Mouse (Mus musculus) limb, embryonic 14.5 days (tissue): ENCODE results near the gene Kcnh1. TPM values are rescaled to one million over a fixed set of nuclear protein-coding genes. Genes with fewer than 3 reads are reported as not detected.

ENCODE experiments used
- ATAC-seq: fragments of 200-750 bp; cut with Nextera tagmentation; 2 replicates; pipeline ENCODE4 v1.8.0; 2017; ENCODE audit warnings: low read depth, moderate number of reproducible peaks, moderate TSS enrichment; ENCODE audit not compliant: low FRiP score
- DNase-seq: peaks from one replicate; pipeline ENCODE4 v3.0.0-alpha.2; 2015; ENCODE audit warnings: low spot score
- H3K27ac ChIP-seq: fragments of 300-500 bp; sonication (generic); replicated peaks from 2 replicates; pipeline ENCODE4 v1.5.1; 2014; ENCODE audit warnings: low read depth, mild to moderate bottlenecking, low read length, moderate library complexity, mixed read lengths
- H3K27me3 ChIP-seq: fragments of 300-500 bp; sonication (generic); 2 replicates; pipeline ENCODE4 v1.6.1; 2014; ENCODE audit warnings: low read length, mixed read lengths; ENCODE audit not compliant: control insufficient read depth, insufficient read depth
- H3K36me3 ChIP-seq: fragments of 300-500 bp; sonication (generic); 2 replicates; pipeline ENCODE4 v1.6.1; 2014; ENCODE audit warnings: mild to moderate bottlenecking, low read length, moderate library complexity, mixed read lengths; ENCODE audit not compliant: control insufficient read depth, insufficient read depth
- H3K4me1 ChIP-seq: fragments of 300-500 bp; sonication (generic); 2 replicates; pipeline ENCODE4 v1.6.1; 2014; ENCODE audit warnings: antibody characterized with exemption, low read length, mixed read lengths; ENCODE audit not compliant: control insufficient read depth, insufficient read depth
- H3K4me2 ChIP-seq: fragments of 300-500 bp; sonication (generic); replicated peaks from 2 replicates; pipeline ENCODE4 v1.6.1; 2014; ENCODE audit warnings: low read depth, mild to moderate bottlenecking, low read length, moderate library complexity; ENCODE audit not compliant: severe bottlenecking
- H3K4me3 ChIP-seq: fragments of 300-500 bp; sonication (generic); replicated peaks from 2 replicates; pipeline ENCODE4 v1.5.1; 2014; ENCODE audit warnings: low read length
- H3K9ac ChIP-seq: fragments of 300-500 bp; sonication (generic); 2 replicates; pipeline ENCODE4 v1.6.1; 2014; ENCODE audit warnings: mild to moderate bottlenecking, low read depth, low read length, moderate library complexity; ENCODE audit not compliant: severe bottlenecking
- H3K9me3 ChIP-seq: fragments of 300-500 bp; sonication (generic); 2 replicates; pipeline ENCODE4 v1.6.1; 2016; ENCODE audit warnings: low read length; ENCODE audit not compliant: control insufficient read depth
- POLR2A ChIP-seq: fragments of 200-500 bp; IDR thresholded peaks from 2 replicates; pipeline ENCODE4 v1.8.0; 2012; ENCODE audit warnings: inconsistent platforms, mild to moderate bottlenecking, moderate library complexity, borderline replicate concordance; ENCODE audit not compliant: insufficient read depth, insufficient read length; ENCODE audit errors: extremely low read depth
- WGBS: fragments of 180-500 bp; shearing (Covaris S2); extraction: QIAGEN DNeasy Blood & Tissue Kit; methylation state at CpG from one replicate; pipeline ENCODE4 v1.1.7; 2014; 5-methylcytosine and 5-hydroxymethylcytosine counted together
- polyA plus RNA-seq, 2 experiments: library from polyadenylated mRNA; depleted of rRNA in 1 of 2; stranded (reverse) in 1 of 2; unstranded in 1 of 2; fragments of >200 nt; fragmentation: Nextera tagmentation in 1 of 2; extraction: Ambion mirVana in 1 of 2; gene quantifications; 2 replicates each; pipeline versions ENCODE4 v1.2.1 to v1.2.3; 2012 to 2014

The Kcnh1 gene
- polyA plus RNA-seq, 2 experiments, result 0.30 to 0.63 TPM

- DNase-seq, result no peak
- H3K4me3 ChIP-seq, result no peak overlapping the region
- H3K4me2 ChIP-seq, result no peak overlapping the region
- no peak overlapping the region for H3K9ac ChIP-seq
- no peak for TF ChIP-seq POLR2A
- no peak for ATAC-seq
- H3K27ac ChIP-seq, result no peak overlapping the region
- WGBS, result 72% methylated on average over 2 of the region's 2 CpGs
- no peaks in the 10 kb centered on the region for H3K36me3 ChIP-seq
- no peaks in the 10 kb centered on the region for H3K9me3 ChIP-seq
- no peaks in the 10 kb centered on the region for H3K4me1 ChIP-seq
- no peaks in the 10 kb centered on the region for H3K27me3 ChIP-seq
These were observed 306.9 kb downstream of the Kcnh1 start for GRCm38 (mm10) chr1:192497505-192497904.

GRCm38 (mm10) chr1:192502016-192502415 lies 311.4 kb downstream of the Kcnh1 start:
- WGBS, result 74% methylated on average over 9 of the region's 9 CpGs
- ATAC-seq, result no peak

GRCm38 (mm10) chr1:192502835-192503234 lies 312.3 kb downstream of the Kcnh1 start:
- H3K9me3 ChIP-seq, result no peaks in the 10 kb centered on the region
- ATAC-seq, result no peak
- TF ChIP-seq POLR2A, result no peak
- no peaks in the 10 kb centered on the region for H3K27me3 ChIP-seq
- no peaks in the 10 kb centered on the region for H3K36me3 ChIP-seq
- no peak overlapping the region for H3K4me2 ChIP-seq
- no peak overlapping the region for H3K27ac ChIP-seq
- H3K4me1 ChIP-seq, result no peaks in the 10 kb centered on the region
- H3K9ac ChIP-seq, result no peak overlapping the region
- no peak overlapping the region for H3K4me3 ChIP-seq
- no peak for DNase-seq

More at GRCm38 (mm10) chr1:192502016-192502415, 311.4 kb downstream of the Kcnh1 start:
- no peak for TF ChIP-seq POLR2A
- no peaks in the 10 kb centered on the region for H3K4me1 ChIP-seq
- no peak overlapping the region for H3K4me3 ChIP-seq
- H3K27me3 ChIP-seq, result no peaks in the 10 kb centered on the region
- no peaks in the 10 kb centered on the region for H3K9me3 ChIP-seq
- DNase-seq, result no peak
- H3K27ac ChIP-seq, result no peak overlapping the region
- H3K4me2 ChIP-seq, result no peak overlapping the region
- H3K9ac ChIP-seq, result no peak overlapping the region
- H3K36me3 ChIP-seq, result no peaks in the 10 kb centered on the region

GRCm38 (mm10) chr1:192503651-192504050 lies 313.1 kb downstream of the Kcnh1 start:
- Histone ChIP-seq H3K9ac (no peak overlapping the region), H3K4me1 (no peaks in the 10 kb centered on the region), H3K27ac (no peak overlapping the region), H3K4me3 (no peak overlapping the region), H3K36me3 (no peaks in the 10 kb centered on the region), H3K4me2 (no peak overlapping the region), H3K27me3 (no peaks in the 10 kb centered on the region), H3K9me3 (no peaks in the 10 kb centered on the region)
- no peak for ATAC-seq
- WGBS, result 93% methylated on average over 4 of the region's 4 CpGs
- TF ChIP-seq POLR2A, result no peak
- DNase-seq, result no peak

GRCm38 (mm10) chr1:192512821-192513220 lies 322.2 kb downstream of the Kcnh1 start:
- ATAC-seq, result no peak
- TF ChIP-seq POLR2A, result no peak

GRCm38 (mm10) chr1:192515373-192515772 lies 324.8 kb downstream of the Kcnh1 start:
- Histone ChIP-seq H3K4me1 (no peaks in the 10 kb centered on the region), H3K4me3 (no peak overlapping the region), H3K36me3 (no peaks in the 10 kb centered on the region), H3K27me3 (no peaks in the 10 kb centered on the region), H3K27ac (no peak overlapping the region), H3K4me2 (no peak overlapping the region), H3K9me3 (no peaks in the 10 kb centered on the region), H3K9ac (no peak overlapping the region)
- TF ChIP-seq POLR2A, result no peak
- 96% methylated on average over 3 of the region's 3 CpGs for WGBS
- DNase-seq, result no peak
- no peak for ATAC-seq

More at GRCm38 (mm10) chr1:192512821-192513220, 322.2 kb downstream of the Kcnh1 start:
- Histone ChIP-seq H3K27me3 (no peaks in the 10 kb centered on the region), H3K4me2 (no peak overlapping the region), H3K27ac (no peak overlapping the region), H3K4me1 (no peaks in the 10 kb centered on the region), H3K9ac (no peak overlapping the region), H3K4me3 (no peak overlapping the region), H3K9me3 (no peaks in the 10 kb centered on the region), H3K36me3 (no peaks in the 10 kb centered on the region)
- WGBS, result 88% methylated on average over 1 of the region's 1 CpGs
- DNase-seq, result no peak
